Mouse (Mus musculus) telencephalon, adult 2 months (tissue): ENCODE data around the gene Copz2.
A peak's percentile ranks its signal among the peaks of the same experiment; 100 is the strongest.
"Not testable (repeated sequence)": the region's sequence is repeated elsewhere in the genome, so short reads cannot be mapped to it uniquely, and the experiment has no call there.

Experiments
- DNase-seq: peaks from one replicate; pipeline ENCODE4 v3.0.0-alpha.2; 2011; ENCODE audit warnings: low read depth, low spot score

Copz2 gene

GRCm38 (mm10) chr11:96828881-96829280 is 20.8 kb upstream of the Copz2 start:
- DNase-seq, result no peak

DNA sequence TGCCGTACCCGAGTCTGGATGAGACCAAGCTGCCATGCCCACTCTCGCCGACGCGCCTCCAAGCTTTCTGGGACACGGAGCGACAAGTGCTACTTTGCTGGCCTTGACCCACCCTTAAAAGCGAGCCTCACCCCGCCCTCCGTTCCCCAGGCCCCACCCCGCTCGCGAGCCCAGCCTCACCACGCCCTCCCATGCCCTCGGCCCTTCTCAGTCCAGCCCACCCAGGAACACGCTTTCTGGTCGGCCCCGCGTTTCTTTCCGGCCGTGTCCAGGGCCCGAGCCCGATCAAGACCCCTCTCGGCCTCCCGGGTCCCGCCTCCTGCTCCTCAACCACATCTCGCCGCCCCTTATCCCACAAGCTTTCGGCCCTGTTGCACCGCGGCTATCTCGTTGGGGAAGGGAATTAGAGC is 20.3 kb upstream of the Copz2 start:
- DNase-seq, result no peak

DNA sequence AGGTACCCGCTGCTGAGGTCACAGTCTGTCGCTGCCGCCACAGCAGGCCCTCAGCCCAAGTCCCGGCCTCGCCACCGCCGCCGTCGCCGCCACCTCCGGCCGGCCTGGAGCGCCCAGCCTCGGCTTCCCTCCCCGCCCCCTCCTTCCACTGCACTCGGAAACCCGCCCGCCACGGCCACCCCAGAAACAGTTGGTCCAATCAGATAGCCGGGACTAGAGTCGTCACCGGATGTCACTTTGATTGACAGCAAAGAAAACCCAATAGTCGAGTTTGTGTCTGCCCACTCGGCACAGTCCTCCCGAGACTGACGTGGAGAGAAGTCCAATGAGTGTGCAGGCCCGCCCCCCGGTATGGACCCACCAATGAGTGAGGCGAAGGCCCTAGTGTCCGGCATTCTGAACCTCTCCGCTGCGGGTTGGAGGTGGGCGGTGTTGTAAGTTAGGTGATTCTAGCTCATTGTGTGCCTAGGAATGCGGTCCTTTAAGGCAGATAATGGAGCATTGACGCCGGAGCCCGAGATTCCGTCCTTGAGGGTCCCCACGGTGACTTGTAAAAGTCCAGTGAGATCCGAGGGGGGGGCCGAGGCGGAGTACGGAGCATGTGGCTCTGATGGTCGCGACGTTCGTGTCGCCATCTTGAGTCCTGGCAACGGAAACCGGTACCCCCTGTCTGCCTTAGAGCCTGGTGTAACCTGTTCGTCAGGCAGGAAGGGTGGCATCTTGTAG is 19.7 kb upstream of the Copz2 start, which contains the start of gene Nfe2l1:
Nfe2l1 (minus strand) TSS at position 156 of the 726 bp plus-strand sequence.
- DNase-seq, result peak; percentile 99

DNA sequence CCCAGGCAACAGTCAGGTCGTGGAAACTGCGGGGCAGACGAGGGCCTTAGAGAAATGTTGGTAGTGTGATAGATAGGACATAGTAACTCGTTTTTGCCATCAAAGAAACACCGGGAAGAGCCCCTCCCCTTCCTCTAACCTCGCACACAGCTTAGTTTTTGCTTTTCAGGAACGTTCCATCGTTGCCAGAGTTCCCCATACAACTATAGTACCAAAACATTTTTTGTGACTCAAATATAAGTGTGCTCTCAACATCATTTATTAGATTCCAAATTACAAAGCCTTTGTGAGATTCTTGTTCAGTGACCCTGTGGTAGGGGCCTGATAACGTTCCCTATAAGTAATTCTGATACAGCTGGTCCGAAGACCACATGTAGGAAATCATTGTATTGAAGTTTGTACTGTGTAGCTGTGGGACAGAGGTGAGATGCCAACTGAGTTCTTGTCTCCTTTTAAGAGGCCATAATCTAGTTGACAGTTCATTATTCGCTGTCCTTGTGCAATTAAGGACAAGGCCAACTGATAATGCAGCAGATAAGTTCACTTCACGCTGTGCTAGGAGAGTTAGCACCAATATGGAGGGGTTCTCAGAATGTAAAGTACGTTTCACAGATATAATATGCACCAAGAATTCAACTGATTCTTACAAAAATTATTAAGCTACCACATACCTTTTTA is 19.0 kb upstream of the Copz2 start:
- DNase-seq, result no peak

DNA sequence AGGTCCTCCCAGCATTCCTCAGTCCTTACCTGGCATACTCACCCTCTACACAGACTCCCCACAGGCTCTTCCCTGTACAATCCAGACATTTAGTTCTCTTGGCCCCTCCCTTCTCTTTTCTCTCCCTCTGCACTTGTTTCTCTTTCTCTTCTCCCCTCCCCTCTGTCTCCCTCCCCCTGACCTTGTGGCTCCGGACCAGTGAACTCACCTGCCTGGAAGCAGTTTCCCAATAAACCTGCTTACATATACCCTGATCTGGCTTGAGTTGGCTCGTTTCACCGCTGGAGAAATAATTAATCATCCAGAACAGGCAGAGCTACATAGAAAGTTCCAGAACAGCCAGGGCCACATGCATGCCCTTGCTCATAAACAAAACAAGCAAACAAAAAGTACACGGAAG is 18.2 kb upstream of the Copz2 start:
- no peak for DNase-seq

DNA sequence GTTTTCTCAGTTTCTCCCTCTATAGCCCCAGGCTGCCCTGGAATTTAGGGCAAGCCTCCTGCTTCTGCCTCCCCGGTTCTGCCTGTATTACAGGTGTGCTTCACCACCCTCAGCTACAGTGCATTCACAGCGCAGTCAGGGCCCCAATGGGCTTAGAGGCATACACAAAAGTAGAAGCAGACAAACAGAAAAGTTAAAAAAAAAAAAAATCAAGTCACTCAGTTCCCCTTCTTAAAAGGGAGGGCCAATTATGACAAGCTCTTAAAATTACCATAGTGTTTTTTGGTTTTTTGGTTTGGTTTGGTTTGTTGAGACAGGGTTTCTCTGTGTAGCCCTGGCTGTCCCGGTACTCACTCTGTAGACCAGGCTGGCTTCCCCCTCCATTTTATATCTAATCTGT is 17.1 kb upstream of the Copz2 start:
- DNase-seq, result no peak

GRCm38 (mm10) chr11:96832973-96833372 is 16.7 kb upstream of the Copz2 start:
- no peak for DNase-seq

- DNase-seq, result no peak
Measured at GRCm38 (mm10) chr11:96834127-96834526, 15.5 kb upstream of the Copz2 start.

GRCm38 (mm10) chr11:96837298-96837697 is 12.4 kb upstream of the Copz2 start:
- DNase-seq, result no peak

- no peak for DNase-seq
Measured at GRCm38 (mm10) chr11:96838341-96838740, 11.3 kb upstream of the Copz2 start.

DNA sequence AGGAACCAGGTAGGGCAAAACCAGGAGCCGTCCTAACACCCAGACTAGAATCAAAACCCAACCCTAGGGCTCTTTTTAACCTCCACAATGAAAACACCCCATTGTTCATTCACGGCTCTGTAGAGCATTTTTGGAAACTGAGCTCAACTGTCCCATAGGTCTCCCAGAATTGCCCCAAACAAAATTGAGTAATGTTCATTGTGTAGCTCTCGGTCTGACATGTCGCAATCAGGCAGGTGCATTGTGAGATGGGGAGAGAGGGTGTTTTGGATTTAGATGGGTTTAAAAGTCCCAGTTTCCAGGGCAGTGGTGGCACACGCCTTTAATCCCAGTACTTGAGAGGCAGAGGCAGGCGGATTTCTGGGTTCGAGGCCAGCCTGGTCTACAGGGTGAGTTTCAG is 10.2 kb upstream of the Copz2 start:
- no peak for DNase-seq

- DNase-seq, result no peak
Measured at GRCm38 (mm10) chr11:96839877-96840276, 9.8 kb upstream of the Copz2 start.

DNA sequence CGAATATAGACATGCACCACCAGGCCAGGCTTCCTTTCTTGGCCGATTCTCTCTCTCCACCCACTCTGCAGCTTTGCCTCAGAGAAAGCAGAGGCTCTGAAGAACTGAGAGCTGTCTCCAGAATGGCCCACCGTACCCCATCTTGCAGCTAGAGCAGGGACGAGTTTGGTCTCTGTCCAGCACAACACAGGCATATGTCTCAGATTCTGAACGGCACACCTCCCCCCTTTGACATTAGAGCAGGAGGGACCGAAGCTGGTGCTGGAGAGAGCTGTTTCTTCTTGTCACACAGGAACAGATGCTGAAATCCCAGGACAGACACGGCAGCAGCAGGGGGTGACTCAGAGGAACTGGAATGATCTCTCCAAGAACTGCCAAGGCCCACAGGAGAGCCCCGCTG is 9.4 kb upstream of the Copz2 start:
- DNase-seq, result peak; percentile 87

- no peak for DNase-seq
Measured at GRCm38 (mm10) chr11:96843627-96844026, 6.0 kb upstream of the Copz2 start.

- no peak for DNase-seq
Measured at GRCm38 (mm10) chr11:96847240-96847639, 2.4 kb upstream of the Copz2 start.

DNA sequence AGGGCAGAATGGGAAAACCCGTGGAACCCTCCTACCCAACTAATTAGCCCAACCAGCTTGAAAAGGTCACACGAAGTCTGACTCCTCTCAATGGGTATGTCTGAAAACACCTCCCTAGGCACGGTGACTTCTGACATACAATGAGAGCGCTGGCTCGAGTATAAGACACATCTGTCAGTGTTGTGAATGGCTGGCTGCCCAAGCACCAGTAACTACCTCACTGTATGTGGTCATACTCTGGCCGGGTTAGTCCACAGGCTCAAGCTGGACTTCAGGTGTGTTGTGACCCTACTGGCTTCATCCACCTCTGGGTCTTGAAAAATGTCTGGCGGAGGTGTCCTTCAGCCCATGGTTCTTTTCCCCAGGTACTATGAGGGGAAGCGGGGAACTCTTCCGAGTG is 976 bp upstream of the Copz2 start:
- DNase-seq, result no peak

DNA sequence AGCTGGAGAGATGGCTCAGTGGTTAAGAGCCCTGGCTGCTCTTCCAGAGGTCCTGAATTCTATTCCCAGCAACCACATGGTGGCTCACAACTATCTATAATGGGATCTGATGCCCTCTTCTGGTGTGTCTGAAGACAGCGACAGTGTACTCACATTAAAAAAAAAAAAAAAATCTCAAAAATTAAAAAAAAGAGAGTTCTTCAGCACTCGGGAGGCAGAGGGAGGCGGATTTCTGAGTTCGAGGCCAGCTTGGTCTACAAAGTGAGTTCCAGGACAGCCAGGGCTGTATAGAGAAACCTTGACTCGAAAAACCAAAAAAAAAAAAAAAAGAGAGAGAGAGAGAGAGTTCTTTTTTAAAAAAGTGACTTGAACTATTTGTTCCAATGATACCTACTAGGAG is 525 bp upstream of the Copz2 start:
- DNase-seq, result not testable (repeated sequence)

- no peak for DNase-seq
Measured at GRCm38 (mm10) chr11:96857446-96857845, 7.8 kb downstream of the Copz2 start.

DNA sequence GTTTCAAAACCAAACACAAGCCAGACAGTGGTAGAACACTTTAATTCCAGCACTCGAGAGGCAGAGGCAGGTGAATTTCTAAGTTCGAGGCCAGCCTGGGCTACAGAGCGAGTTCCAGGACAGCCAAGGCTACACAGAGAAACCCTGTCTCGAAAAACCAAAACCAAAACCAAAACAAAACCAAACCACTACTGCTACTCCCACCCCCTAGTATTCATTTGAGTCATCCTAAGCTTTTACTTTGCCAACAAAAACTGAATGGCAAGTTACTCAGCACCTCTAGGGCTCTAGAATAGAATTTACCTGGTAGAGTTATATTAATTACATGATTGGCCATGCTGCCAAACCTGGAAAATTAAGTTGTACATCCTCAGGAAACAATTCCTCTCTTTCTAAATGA is 10.0 kb downstream of the Copz2 start:
- DNase-seq, result no peak

GRCm38 (mm10) chr11:96860564-96860963 is 10.9 kb downstream of the Copz2 start:
- DNase-seq, result no peak

DNA sequence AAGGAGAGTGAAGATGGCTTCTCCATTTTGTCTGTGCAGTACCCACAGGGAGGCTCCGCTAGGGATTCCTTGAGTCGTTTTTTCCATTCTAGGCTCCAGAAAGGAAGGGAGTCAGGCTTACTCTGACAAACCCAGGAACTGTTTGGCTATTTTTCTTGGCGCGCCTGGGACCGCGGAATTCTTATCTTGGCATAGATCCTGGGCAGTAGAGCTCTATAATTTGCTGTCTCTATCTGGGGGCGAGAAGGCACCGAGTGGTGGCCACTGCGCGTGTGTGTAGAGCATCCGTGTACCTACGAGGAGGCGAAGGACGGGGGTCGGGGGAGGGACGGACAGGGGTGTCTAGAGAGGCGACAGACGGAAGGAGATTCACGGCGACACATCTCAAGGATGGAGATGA is 11.8 kb downstream of the Copz2 start:
- DNase-seq, result no peak

GRCm38 (mm10) chr11:96861878-96862289 is 12.2 kb downstream of the Copz2 start:
- DNase-seq, result peak; percentile 82

- DNase-seq, result no peak
Measured at GRCm38 (mm10) chr11:96862534-96862933, 12.9 kb downstream of the Copz2 start.
